Mouse (Mus musculus) gastrocnemius, postnatal 36 days (tissue): ENCODE data around the gene Cd151. TPM values are rescaled to one million over a fixed set of nuclear protein-coding genes. Genes with fewer than 3 reads are reported as not detected.

Experiments
- total RNA-seq, 2 experiments: library from RNA; stranded (reverse); gene quantifications; 2 replicates each; pipeline ENCODE4 v1.2.3; 2021

The Cd151 gene
- total RNA-seq, 2 experiments from 2014 or later = 65.6 to 83.2 TPM

Other genes starting within 250 kb of the Cd151 start
- gene Phrf1, start 238.6 kb upstream of the Cd151 start, total RNA-seq = 10 to 100 TPM; 19.2 to 20.6 TPM
- 1 to 10 TPM in 1 of 2 experiments, under 1 TPM in 1; 0.71 to 2.5 TPM for gene Irf7, start 200.9 kb upstream of the Cd151 start, total RNA-seq
- under 1 TPM in 1 of 2 experiments, not detected in 1; 0.12 TPM for gene Cdhr5, start 190.6 kb upstream of the Cd151 start, total RNA-seq
- gene Sct, start 188.3 kb upstream of the Cd151 start, total RNA-seq = not detected
- not detected for gene Drd4, start 175.4 kb upstream of the Cd151 start, total RNA-seq
- gene Deaf1, start 139.7 kb upstream of the Cd151 start, total RNA-seq = 10 to 100 TPM; 13.9 to 14.8 TPM
- gene Tmem80, start 139.7 kb upstream of the Cd151 start, total RNA-seq = 10 to 100 TPM; 10.2 to 10.6 TPM
- 1 to 10 TPM; 2.1 to 2.5 TPM for gene Eps8l2, start 128.5 kb upstream of the Cd151 start, total RNA-seq
- 10 to 100 TPM; 81.0 to 82.7 TPM for gene Taldo1, start 75.2 kb upstream of the Cd151 start, total RNA-seq
- 1 to 10 TPM; 6.3 to 6.7 TPM for gene Gatd1, start 53.3 kb upstream of the Cd151 start, total RNA-seq
- under 1 TPM; 0.20 to 0.39 TPM for gene Cend1, start 37.9 kb upstream of the Cd151 start, total RNA-seq
- 10 to 100 TPM; 15.6 to 38.4 TPM for gene Slc25a22, start 29.5 kb upstream of the Cd151 start, total RNA-seq
- under 1 TPM; 0.15 to 0.18 TPM for gene Pidd1, start 23.4 kb upstream of the Cd151 start, total RNA-seq
- 100 to 1,000 TPM; 466 to 562 TPM for gene Rplp2, start 20.0 kb upstream of the Cd151 start, total RNA-seq
- 100 to 1,000 TPM; 306 to 361 TPM for gene Pnpla2, start 12.2 kb upstream of the Cd151 start, total RNA-seq
- gene Cracr2b, start 6.3 kb upstream of the Cd151 start, total RNA-seq = 1 to 10 TPM; 6.3 to 7.4 TPM
- gene Polr2l, start 7.7 kb downstream of the Cd151 start, total RNA-seq = 10 to 100 TPM; 53.1 to 58.7 TPM
- gene Tspan4, start 7.8 kb downstream of the Cd151 start, total RNA-seq = 10 to 100 TPM in 1 of 2 experiments, 1 to 10 TPM in 1; 7.2 to 14.1 TPM
- gene Chid1, start 72.5 kb downstream of the Cd151 start, total RNA-seq = 10 to 100 TPM; 13.9 to 14.5 TPM
- 10 to 100 TPM; 45.3 to 46.6 TPM for gene Ap2a2, start 94.8 kb downstream of the Cd151 start, total RNA-seq
- not detected for gene Muc6, start 187.9 kb downstream of the Cd151 start, total RNA-seq
- not detected for gene Muc2, start 222.9 kb downstream of the Cd151 start, total RNA-seq